Mouse (Mus musculus): ENCODE results near the gene 1700001K19Rik. TPM values are rescaled to one million over a fixed set of nuclear protein-coding genes. Genes with fewer than 3 reads are reported as not detected.

Gene 1700001K19Rik
- polyA plus RNA-seq, 1 experiment from 2014 or later: not detected

DNA sequence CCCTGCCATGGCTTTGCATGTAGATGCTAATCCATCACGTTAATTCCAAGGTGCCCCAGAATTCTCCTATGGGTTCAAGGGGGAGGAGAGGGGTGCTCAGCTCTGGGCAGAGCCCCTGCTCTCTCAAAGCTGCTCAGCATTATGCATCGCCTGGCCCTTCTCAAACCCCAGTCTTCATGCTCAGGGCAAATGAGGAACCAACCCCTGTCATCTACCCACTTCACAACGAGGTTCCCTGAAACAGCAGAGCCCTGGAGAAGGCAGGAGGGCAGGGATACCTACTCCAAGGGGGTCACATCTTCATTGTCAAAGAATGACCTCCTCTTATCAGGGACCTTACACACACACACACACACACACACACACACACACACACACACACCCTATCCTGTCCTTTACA is 541 bp downstream of the 1700001K19Rik start:
- ATAC-seq (ENCODE audit: insufficient number of reproducible peaks, insufficient read depth, low FRiP score, low read depth): no peak
- Histone ChIP-seq H3K27ac (replicated peaks in 1 of 2; ENCODE audit: control insufficient read depth in 1 of 2, insufficient read depth in 1 of 2, low read depth in 2 of 2, low read length in 2 of 2) (no peak overlapping the region), H3K9me3 (ENCODE audit: control insufficient read depth, low read length) (no peaks in the 10 kb centered on the region)

DNA sequence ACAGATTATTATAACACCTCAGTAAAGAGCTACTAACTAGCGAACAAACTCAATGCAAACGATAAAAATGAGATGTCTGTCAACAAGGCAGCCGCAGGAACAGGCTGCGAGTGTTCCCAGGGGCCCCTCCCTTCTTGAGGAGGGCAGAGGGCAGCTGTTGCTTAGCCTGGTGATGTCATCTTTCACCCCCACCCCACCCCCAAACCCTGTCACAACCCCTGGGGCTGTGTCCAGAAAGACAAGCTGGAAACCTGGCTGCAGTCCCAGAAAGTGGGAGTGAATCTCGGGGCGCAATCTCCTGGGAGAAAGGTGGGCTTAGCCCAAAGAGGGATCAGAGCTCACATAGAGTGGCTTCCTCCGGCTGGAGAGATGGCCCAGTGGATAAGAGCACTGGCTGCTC is 1.2 kb downstream of the 1700001K19Rik start:
- ATAC-seq (ENCODE audit: insufficient number of reproducible peaks, insufficient read depth, low FRiP score, low read depth): no peak
- H3K36me3 ChIP-seq (ENCODE audit: control insufficient read depth, insufficient read depth, low read length): no peaks in the 10 kb centered on the region
- peaks cover 0 to 4% of the 10 kb centered on the region in 2 experiments; a peak in 2 of 4 replicates for H3K4me1 ChIP-seq (ENCODE audit: control insufficient read depth in 2 of 2, insufficient read depth in 2 of 2, low read length in 2 of 2)
- no peak overlapping the region for H3K4me3 ChIP-seq (ENCODE audit: control insufficient read depth in 1 of 2, insufficient read depth in 1 of 2, low read depth in 1 of 2, low read length in 2 of 2)
- no peaks in the 10 kb centered on the region for H3K27me3 ChIP-seq (ENCODE audit: control insufficient read depth, insufficient read depth, low read length)
- H3K27ac ChIP-seq (replicated peaks in 1 of 2; ENCODE audit: control insufficient read depth in 1 of 2, insufficient read depth in 1 of 2, low read depth in 2 of 2, low read length in 2 of 2): no peak overlapping the region
- no peak overlapping the region for H3K9ac ChIP-seq (ENCODE audit: low read length)
- WGBS: 24% methylated on average over 7 of the region's 7 CpGs
- no peaks in the 10 kb centered on the region for H3K9me3 ChIP-seq (ENCODE audit: control insufficient read depth, low read length)
- no peak overlapping the region for H3K4me2 ChIP-seq (ENCODE audit: low read length)

More for the DNA sequence above, 541 bp downstream of the 1700001K19Rik start:
- no peak overlapping the region for H3K4me3 ChIP-seq (ENCODE audit: control insufficient read depth in 1 of 2, insufficient read depth in 1 of 2, low read depth in 1 of 2, low read length in 2 of 2)
- WGBS: 55% methylated on average over 3 of the region's 3 CpGs
- H3K36me3 ChIP-seq (ENCODE audit: control insufficient read depth, insufficient read depth, low read length): no peaks in the 10 kb centered on the region
- no peak overlapping the region for H3K9ac ChIP-seq (ENCODE audit: low read length)
- no peak overlapping the region for H3K4me2 ChIP-seq (ENCODE audit: low read length)
- H3K4me1 ChIP-seq (ENCODE audit: control insufficient read depth in 2 of 2, insufficient read depth in 2 of 2, low read length in 2 of 2): peaks cover 0 to 4% of the 10 kb centered on the region in 2 experiments; a peak in 2 of 4 replicates
- no peaks in the 10 kb centered on the region for H3K27me3 ChIP-seq (ENCODE audit: control insufficient read depth, insufficient read depth, low read length)

DNA sequence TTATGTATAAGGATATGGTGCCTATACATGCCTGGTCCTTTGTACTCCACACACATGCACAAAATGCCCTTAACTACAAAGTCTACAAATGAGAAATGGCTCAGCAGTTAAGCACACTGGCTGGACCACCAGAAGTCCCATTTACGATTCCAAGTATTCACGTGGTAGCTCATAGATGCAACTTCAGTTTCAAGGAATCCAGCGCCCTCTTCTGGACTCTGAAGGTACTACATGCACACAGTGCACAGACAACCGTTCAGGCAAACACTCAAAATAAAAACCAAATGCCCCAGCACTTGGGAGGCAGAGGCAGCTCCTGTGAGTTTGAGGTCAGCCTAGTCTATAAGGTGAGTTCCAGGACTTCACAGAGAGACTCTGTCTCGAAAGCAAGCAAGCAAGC is 8.2 kb downstream of the 1700001K19Rik start:
- Histone ChIP-seq H3K36me3 (ENCODE audit: control insufficient read depth, insufficient read depth, low read length) (peaks cover 15% of the 10 kb centered on the region), H3K27ac (replicated peaks in 1 of 2; ENCODE audit: control insufficient read depth in 1 of 2, insufficient read depth in 1 of 2, low read depth in 2 of 2, low read length in 2 of 2) (no peak overlapping the region), H3K4me3 (ENCODE audit: control insufficient read depth in 1 of 2, insufficient read depth in 1 of 2, low read depth in 1 of 2, low read length in 2 of 2) (no peak overlapping the region), H3K27me3 (ENCODE audit: control insufficient read depth, insufficient read depth, low read length) (no peaks in the 10 kb centered on the region), H3K9ac (ENCODE audit: low read length) (no peak overlapping the region), H3K4me2 (ENCODE audit: low read length) (no peak overlapping the region), H3K9me3 (ENCODE audit: control insufficient read depth, low read length) (no peaks in the 10 kb centered on the region), H3K4me1 (ENCODE audit: control insufficient read depth in 2 of 2, insufficient read depth in 2 of 2, low read length in 2 of 2) (no peaks in the 10 kb centered on the region)
- WGBS: 58% methylated on average over 5 of the region's 5 CpGs
- no peak for ATAC-seq (ENCODE audit: insufficient number of reproducible peaks, insufficient read depth, low FRiP score, low read depth)

DNA sequence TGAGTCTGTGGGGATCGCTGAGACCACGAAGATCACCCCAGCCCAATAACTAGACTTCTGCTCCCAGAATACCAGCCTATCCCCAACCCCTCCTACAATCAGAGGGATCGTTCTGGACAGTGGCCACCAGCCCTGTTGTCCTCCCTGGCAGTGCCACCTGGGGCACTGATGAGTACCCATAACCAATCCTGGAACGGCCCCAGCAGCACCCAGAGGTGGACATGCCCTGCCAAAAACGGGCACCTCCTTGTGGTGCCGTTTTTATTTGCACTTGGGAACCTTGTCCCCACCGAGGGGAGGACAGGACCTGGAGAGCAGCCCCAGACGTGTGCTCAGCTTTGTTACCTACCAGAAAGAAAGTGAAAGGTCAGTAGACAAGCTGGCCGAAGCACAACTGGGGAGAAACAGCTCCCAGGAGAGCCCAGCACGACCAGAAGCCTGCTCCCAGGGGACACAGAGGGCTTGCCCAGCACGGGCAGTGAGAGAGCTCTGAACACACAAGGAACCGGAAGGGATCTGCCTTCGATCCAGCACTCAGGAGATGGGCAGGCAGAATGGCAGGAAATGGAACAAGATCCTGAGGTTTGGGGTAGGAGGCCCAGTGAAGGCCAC is 14.8 kb downstream of the 1700001K19Rik start:
- H3K4me1 ChIP-seq (ENCODE audit: control insufficient read depth in 2 of 2, insufficient read depth in 2 of 2, low read length in 2 of 2): no peaks in the 10 kb centered on the region
- no peak overlapping the region for H3K9ac ChIP-seq (ENCODE audit: low read length)
- H3K4me2 ChIP-seq (ENCODE audit: low read length): no peak overlapping the region
- 80% methylated on average over 13 of the region's 13 CpGs for whole genome bisulfite sequencing
- H3K4me3 ChIP-seq (ENCODE audit: control insufficient read depth in 1 of 2, insufficient read depth in 1 of 2, low read depth in 1 of 2, low read length in 2 of 2): no peak overlapping the region
- H3K27me3 ChIP-seq (ENCODE audit: control insufficient read depth, insufficient read depth, low read length): no peaks in the 10 kb centered on the region
- ATAC-seq (ENCODE audit: insufficient number of reproducible peaks, insufficient read depth, low FRiP score, low read depth): no peak
- peaks cover 82% of the 10 kb centered on the region for H3K36me3 ChIP-seq (ENCODE audit: control insufficient read depth, insufficient read depth, low read length)
- H3K9me3 ChIP-seq (ENCODE audit: control insufficient read depth, low read length): no peaks in the 10 kb centered on the region
- no peak overlapping the region for H3K27ac ChIP-seq (replicated peaks in 1 of 2; ENCODE audit: control insufficient read depth in 1 of 2, insufficient read depth in 1 of 2, low read depth in 2 of 2, low read length in 2 of 2)

GRCm38 (mm10) chr12:110661746-110662145 is 20.7 kb downstream of the 1700001K19Rik start:
- Histone ChIP-seq H3K4me2 (ENCODE audit: low read length) (no peak overlapping the region), H3K9ac (ENCODE audit: low read length) (no peak overlapping the region), H3K27me3 (ENCODE audit: control insufficient read depth, insufficient read depth, low read length) (no peaks in the 10 kb centered on the region), H3K27ac (replicated peaks in 1 of 2; ENCODE audit: control insufficient read depth in 1 of 2, insufficient read depth in 1 of 2, low read depth in 2 of 2, low read length in 2 of 2) (no peak overlapping the region), H3K4me1 (ENCODE audit: control insufficient read depth in 2 of 2, insufficient read depth in 2 of 2, low read length in 2 of 2) (no peaks in the 10 kb centered on the region), H3K36me3 (ENCODE audit: control insufficient read depth, insufficient read depth, low read length) (peaks cover 100% of the 10 kb centered on the region), H3K9me3 (ENCODE audit: control insufficient read depth, low read length) (no peaks in the 10 kb centered on the region), H3K4me3 (ENCODE audit: control insufficient read depth in 1 of 2, insufficient read depth in 1 of 2, low read depth in 1 of 2, low read length in 2 of 2) (no peak overlapping the region)
- no peak for ATAC-seq (ENCODE audit: insufficient number of reproducible peaks, insufficient read depth, low FRiP score, low read depth)
- WGBS: 94% methylated on average over 14 of the region's 14 CpGs

GRCm38 (mm10) chr12:110651464-110651863 is 31.0 kb downstream of the 1700001K19Rik start:
- no peak for ATAC-seq (ENCODE audit: insufficient number of reproducible peaks, insufficient read depth, low FRiP score, low read depth)
- Histone ChIP-seq H3K36me3 (ENCODE audit: control insufficient read depth, insufficient read depth, low read length) (peaks cover 97% of the 10 kb centered on the region), H3K9ac (ENCODE audit: low read length) (no peak overlapping the region), H3K4me2 (ENCODE audit: low read length) (no peak overlapping the region), H3K4me1 (ENCODE audit: control insufficient read depth in 2 of 2, insufficient read depth in 2 of 2, low read length in 2 of 2) (no peaks in the 10 kb centered on the region), H3K27me3 (ENCODE audit: control insufficient read depth, insufficient read depth, low read length) (no peaks in the 10 kb centered on the region), H3K9me3 (ENCODE audit: control insufficient read depth, low read length) (no peaks in the 10 kb centered on the region), H3K4me3 (ENCODE audit: control insufficient read depth in 1 of 2, insufficient read depth in 1 of 2, low read depth in 1 of 2, low read length in 2 of 2) (no peak overlapping the region), H3K27ac (replicated peaks in 1 of 2; ENCODE audit: control insufficient read depth in 1 of 2, insufficient read depth in 1 of 2, low read depth in 2 of 2, low read length in 2 of 2) (no peak overlapping the region)
- whole genome bisulfite sequencing: 96% methylated on average over 17 of the region's 17 CpGs

DNA sequence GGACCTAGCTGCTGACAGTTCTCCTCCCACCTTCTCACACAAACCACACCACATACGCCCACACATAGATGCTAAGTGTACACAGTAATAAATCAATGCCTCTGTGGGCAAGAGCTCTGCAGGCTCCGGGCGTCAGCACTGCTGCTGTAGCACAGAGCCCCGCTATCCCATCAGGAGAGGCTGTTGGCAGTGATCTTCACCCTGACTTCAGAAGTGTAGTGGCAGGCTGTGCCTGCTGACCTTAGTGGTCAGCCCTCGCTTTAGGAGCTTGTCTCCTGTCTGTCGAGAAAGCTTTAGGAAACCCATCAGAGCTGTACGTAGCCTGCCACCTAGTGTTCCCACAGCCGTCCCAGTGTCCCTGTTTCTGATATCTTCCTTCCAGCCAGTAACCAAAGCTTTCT is 32.2 kb downstream of the 1700001K19Rik start:
- Histone ChIP-seq H3K4me3 (ENCODE audit: control insufficient read depth in 1 of 2, insufficient read depth in 1 of 2, low read depth in 1 of 2, low read length in 2 of 2) (no peak overlapping the region), H3K4me1 (ENCODE audit: control insufficient read depth in 2 of 2, insufficient read depth in 2 of 2, low read length in 2 of 2) (no peaks in the 10 kb centered on the region), H3K36me3 (ENCODE audit: control insufficient read depth, insufficient read depth, low read length) (peaks cover 97% of the 10 kb centered on the region), H3K27ac (replicated peaks in 1 of 2; ENCODE audit: control insufficient read depth in 1 of 2, insufficient read depth in 1 of 2, low read depth in 2 of 2, low read length in 2 of 2) (no peak overlapping the region), H3K9ac (ENCODE audit: low read length) (no peak overlapping the region), H3K27me3 (ENCODE audit: control insufficient read depth, insufficient read depth, low read length) (no peaks in the 10 kb centered on the region), H3K9me3 (ENCODE audit: control insufficient read depth, low read length) (no peaks in the 10 kb centered on the region), H3K4me2 (ENCODE audit: low read length) (no peak overlapping the region)
- ATAC-seq (ENCODE audit: insufficient number of reproducible peaks, insufficient read depth, low FRiP score, low read depth): no peak
- WGBS: 77% methylated on average over 8 of the region's 8 CpGs

DNA sequence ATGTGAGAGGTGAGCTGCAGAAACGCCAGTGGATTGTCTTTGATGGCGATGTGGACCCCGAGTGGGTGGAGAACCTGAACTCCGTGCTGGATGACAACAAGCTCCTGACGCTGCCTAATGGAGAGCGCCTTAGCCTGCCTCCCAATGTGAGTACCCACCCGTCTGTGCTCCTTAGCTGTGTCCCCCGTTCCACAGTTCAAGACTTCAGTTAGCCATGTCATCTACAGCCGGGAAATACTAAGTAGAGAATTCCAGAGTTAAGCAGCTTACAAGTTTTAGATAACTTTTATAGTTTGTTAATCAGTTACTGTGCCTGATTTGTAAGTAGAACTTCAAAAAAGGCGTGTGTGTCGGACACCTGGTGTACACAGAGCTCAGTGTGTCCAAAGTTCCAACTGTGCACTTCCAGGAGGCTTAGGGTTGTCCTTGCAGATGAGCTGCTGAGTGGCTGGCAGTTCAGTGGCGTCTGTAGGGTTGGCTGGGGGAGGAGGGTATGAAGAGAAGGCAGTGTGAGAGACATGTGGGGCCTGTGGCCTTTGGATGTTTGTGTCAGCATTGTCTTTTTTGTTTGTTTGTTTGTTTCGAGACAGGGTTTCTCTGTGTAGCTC is 44.8 kb downstream of the 1700001K19Rik start:
- no peak overlapping the region for H3K27ac ChIP-seq (replicated peaks in 1 of 2; ENCODE audit: control insufficient read depth in 1 of 2, insufficient read depth in 1 of 2, low read depth in 2 of 2, low read length in 2 of 2)
- no peaks in the 10 kb centered on the region for H3K9me3 ChIP-seq (ENCODE audit: control insufficient read depth, low read length)
- no peak overlapping the region for H3K9ac ChIP-seq (ENCODE audit: low read length)
- WGBS: 90% methylated on average over 13 of the region's 13 CpGs
- H3K36me3 ChIP-seq (ENCODE audit: control insufficient read depth, insufficient read depth, low read length): peaks cover 100% of the 10 kb centered on the region
- no peak overlapping the region for H3K4me2 ChIP-seq (ENCODE audit: low read length)
- no peaks in the 10 kb centered on the region for H3K27me3 ChIP-seq (ENCODE audit: control insufficient read depth, insufficient read depth, low read length)
- no peak for ATAC-seq (ENCODE audit: insufficient number of reproducible peaks, insufficient read depth, low FRiP score, low read depth)
- H3K4me3 ChIP-seq (ENCODE audit: control insufficient read depth in 1 of 2, insufficient read depth in 1 of 2, low read depth in 1 of 2, low read length in 2 of 2): no peak overlapping the region
- no peaks in the 10 kb centered on the region for H3K4me1 ChIP-seq (ENCODE audit: control insufficient read depth in 2 of 2, insufficient read depth in 2 of 2, low read length in 2 of 2)

Measured in heart, embryonic 14.5 days (tissue).